Mouse (Mus musculus): ENCODE data around the gene Hoxb7.

- TF ChIP-seq POLR2A (IDR thresholded peaks at IDR 0.05; ENCODE audit: low read depth, low read length) (no peak), CTCF (IDR thresholded peaks at IDR 0.05; ENCODE audit: borderline replicate concordance, insufficient read depth, low read length) (no peak)
Measured at GRCm38 (mm10) chr11:96308763-96309162, 22.3 kb downstream of the Hoxb7 start.
